Mouse (Mus musculus) neural tube, embryonic 10.5 days (tissue): ENCODE results near the gene Pcsk6.
"Not testable (repeated sequence)": the region's sequence is repeated elsewhere in the genome, so short reads cannot be mapped to it uniquely, and the experiment has no call there.

Experiments used
- DNase-seq: peaks from one replicate; pipeline ENCODE4 v3.0.0-alpha.2; 2017; ENCODE audit warnings: low spot score; ENCODE audit errors: extremely low spot score

The Pcsk6 gene

DNA sequence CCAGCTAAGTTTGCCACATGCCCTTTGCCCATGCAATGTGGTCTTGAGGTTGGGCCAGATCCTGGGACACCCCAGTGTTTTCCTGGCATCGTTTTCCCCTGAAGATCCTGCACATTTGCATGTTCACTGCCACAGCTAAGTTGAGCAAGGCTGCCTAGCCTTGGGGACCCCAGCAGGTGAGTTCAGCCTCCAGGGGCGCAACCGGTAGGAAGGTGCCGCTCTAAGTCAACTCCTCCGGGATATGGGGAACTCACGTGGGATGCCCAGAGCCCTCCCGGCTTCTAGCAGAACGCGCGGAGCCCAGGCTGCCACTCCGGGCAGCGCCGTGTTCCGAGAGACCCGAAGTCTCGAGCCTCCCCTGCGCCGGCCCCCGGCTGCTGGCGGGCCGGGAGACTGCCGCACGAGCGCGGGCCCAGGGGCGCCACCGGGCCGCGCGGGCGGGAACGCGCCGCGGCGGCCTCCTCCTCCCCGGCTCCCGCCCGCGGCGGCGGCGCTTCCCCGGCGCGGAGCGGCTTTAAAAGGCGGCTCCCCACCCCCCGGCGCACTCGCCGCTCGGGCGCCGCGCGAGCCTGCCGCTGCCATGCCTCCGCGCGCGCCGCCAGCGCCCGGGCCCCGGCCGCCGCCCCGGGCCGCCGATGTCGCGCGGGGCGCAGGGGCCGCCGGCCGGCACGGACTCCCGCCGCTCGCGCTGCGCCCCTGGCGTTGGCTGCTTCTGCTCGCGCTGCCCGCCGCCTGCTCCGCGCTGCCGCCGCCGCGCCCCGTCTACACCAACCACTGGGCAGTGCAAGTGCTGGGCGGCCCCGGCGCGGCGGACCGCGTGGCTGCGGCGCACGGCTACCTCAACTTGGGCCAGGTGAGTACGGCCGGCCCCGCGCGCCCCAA, at the start of gene Pcsk6:
Gene Pcsk6, plus strand, starts transcription at position 144 of the 882 bp plus-strand sequence.
- peak; percentile 68 for DNase-seq

DNA sequence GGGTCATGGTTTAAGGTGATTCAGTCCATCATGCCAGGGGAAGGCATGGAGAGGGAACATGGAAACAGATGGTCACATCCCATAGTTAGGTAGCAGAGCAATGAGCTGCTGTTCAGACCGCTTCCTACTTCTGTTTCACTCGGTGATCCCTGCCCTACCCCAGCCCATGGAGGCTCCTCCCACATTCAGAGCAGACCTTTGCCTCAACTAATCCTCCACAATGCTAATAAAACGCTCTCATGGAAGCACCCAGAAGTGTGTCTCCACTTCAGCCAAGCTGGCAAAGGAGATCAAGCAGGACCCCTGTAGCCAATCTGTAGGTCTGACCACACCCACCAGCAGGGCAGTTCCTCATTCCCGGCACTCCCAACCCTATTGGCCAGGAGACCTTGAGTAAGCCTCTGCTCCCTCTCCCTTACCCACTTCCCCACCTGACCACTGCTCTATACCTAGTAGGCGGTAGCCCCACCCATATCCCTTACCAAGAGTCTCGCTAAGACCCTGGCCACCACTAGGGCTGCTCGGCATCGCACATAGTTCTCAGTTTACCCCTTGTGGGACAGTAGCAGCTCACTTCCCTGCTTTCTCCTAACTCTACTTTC, 47.8 kb upstream of the Pcsk6 start:
- DNase-seq: no peak

DNA sequence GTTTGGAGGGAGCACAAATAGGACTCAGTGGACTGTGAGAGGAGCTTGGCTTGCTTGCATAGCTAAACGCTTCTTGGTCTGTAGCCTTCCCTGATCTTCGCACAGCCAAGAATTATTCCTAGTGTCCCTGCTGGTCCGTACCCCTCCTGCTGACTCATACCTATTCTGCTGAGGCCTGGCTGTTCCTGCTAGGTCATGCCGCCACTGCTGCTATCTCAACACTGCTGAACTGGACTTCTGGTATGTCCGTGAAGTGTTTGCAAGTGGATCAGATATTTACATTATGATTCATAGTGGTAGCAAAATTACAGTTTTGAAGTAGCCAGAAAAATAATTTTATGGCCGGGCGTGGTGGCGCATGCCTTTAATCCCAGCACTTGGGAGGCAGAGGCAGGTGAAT, 44.0 kb upstream of the Pcsk6 start:
- no peak for DNase-seq

DNA sequence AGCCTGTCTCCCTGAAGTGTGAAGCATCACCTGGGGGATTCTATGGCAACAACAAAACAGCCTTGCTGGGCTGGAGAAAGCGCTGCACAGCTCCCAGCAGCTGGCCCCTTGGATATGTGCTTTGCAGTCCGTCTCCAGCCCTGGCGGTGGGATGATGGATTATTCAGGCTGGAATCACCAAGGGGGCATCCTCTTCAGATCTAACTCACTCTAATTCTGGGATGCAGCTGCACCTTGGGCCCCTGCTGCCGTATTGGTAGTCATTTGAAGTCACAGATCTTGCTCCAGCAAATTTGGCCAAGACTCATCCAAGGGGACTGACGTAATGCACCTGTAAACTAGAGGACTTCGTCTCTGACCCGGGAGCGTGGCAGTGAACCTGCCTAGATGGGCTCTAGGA, 41.1 kb upstream of the Pcsk6 start:
- no peak for DNase-seq

DNA sequence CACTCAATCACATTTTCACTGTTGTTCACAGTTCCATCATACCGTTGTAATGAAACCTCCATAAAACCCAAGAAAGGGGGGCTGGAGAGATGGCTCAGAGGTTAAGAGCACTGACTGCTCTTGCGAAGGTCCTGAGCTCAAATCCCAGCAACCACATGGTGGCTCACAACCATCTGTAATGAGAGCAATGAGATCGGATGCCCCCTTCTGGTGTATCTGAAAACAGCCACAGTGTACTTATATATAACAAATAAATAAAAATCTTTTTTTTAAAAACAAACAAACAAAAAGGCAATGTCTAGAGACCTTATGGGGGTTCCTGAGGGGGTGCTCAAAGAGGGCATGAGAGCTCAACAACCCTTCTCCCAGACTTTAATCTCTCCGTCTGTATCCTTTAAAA, 39.6 kb upstream of the Pcsk6 start:
- not testable (repeated sequence) for DNase-seq

DNA sequence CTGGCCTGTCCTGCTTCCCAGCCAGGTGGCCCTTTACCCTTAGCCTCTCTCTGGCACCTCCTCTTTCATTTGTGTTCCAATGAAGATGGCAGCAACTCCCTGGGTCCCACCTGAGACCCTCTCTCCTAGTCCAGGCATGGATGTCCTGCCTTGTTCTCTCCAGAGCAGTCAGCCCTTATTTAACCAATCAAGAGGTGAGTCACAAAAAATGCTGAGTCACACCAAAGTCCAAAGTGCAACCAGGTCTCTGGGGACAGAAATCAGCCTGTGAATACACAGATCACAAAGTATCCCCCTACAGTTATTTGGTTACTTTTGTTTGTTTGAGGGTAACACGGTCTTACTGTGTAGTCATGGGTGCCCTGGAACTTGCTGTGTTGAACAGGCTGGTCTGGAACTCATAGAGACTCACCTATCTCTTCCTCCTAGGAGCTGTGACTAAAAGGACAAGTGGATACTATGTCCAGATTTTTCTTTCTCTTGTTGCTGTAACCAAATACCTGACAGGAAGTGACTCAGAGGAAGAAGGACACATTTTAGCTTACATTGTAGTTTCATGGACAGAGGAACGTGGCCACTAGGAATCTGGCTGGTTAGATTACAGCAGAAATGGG, 38.9 kb upstream of the Pcsk6 start:
- DNase-seq: no peak

DNA sequence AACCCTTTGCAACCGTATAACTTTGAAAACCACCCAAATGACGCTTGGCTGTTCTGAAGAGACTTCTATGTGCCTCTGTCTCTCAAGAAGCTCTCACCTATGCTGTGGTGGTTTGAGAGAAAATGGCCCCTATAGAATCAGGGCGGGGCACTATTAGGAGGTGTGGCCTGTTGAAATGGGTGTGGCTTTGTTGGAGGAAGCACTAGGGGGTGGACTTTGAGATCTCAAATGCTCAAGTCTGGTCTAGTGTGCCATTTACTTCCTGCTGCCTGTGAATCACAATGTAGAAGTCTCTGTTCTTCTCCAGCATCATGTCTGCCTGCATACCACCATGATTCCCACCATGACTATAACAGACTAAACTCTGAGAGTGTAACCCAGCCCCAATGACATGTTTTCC, 21.8 kb upstream of the Pcsk6 start:
- DNase-seq: no peak

DNA sequence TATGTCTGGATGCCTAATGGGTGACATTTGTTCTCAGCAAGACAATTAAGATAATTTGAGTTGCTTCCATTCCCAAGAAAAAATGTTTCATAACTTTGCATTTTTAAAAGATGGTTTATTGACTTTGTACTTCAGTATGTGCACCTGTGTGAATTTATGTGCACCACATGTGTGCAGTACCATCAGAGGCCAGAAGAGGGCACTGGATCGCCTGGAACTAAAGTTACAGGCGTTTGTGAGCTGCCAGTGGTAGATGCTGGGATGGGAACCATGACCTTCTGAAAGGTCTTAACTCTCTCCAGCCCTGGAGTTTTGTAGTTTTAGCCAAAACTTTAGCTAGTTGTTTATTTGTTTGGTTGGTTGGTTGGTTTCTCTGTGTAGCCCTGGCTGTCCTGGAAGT, 18.3 kb upstream of the Pcsk6 start:
- DNase-seq: no peak

DNA sequence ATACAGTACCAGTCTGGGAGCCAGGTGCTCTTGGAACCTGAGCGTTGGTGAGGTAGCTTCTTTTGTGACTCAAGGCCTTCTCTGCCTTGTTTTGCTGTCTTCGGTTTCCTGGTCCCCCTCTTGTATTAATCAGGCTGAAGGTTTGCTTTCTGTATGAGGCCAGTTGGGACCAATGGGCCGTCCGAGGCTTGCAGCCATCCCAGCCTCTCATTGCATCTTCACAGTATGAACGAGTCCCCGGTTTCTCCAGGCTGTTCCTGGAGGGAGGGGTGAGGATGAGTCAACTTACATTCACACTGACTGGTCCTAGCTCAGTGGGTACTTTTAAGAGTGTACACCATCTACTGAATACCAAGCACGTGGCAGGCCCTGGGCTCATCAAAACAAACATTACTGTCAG, 553 bp upstream of the Pcsk6 start:
- DNase-seq: no peak

DNA sequence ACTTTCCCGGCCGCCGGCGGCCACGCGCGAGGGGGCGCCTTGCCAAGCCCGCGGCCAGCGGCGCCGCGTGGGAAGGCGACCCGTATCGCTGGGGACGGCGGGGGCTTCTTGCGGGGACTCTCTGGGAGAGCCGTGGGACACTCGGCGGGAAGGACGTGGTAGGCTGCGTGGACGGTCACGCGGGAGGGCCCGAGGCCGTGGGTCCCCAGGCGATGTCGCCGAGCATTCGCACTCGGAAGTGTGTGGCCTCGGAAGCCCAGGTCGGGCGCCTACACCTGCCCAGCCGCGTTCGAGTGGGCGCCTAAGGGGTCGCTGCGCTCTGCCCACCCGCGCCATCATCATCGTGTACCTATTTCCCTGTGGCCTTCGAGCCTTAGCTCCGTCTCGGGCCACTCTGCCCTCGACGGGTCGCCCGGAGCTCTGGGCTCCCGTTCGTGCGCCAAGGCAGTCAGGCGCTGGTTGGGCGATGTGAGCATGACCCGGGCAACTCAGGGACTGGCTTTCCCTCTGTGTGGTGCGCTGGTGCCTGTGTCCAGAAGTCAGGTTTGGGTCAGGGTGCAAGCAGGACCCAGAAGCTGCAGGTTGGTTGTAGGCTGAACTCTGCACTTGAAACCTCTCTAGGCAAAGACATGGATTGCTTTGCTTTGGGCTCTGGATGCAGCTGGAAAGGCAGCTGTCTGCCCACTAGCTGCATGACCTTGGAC, 1.1 kb downstream of the Pcsk6 start:
- DNase-seq: peak; percentile 42

DNA sequence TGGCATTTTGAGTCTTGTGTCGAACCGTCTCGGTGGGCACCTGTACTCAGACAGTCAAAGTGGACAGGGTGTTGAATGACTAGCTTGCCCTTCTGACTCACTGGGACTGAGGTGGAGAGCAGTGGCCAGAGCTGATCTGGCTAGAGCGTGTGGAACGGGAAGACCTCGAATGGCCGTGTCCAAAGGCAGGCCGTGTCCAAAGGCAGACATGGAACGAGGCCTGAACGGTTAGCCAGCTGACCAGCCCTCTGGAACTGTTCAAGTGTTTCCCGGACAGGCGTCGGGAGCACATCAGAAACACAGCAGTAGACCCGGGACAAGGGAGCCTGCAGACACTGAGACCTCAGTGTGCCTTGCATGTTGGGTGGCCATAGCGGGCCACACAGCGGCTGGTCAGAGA, 7.6 kb downstream of the Pcsk6 start:
- no peak for DNase-seq

DNA sequence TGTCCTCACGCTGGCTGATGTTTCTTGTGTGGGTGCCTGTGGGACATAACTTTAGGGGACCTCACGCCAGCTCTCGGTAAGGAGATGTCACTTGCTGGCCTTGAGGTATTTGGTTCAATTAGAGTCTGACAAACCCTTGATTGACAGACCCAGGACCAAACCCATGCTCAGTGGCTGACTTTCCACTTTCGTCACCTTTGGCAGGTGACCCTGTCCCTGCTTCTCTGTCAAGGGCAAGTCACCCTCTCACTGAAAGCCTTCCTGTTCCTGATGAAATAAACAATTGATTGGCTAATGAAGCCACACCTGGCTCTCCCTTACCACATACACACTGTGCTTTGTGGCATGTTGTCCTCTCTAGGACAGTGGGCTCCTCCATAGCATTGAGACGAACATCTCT, 8.3 kb downstream of the Pcsk6 start:
- no peak for DNase-seq

DNA sequence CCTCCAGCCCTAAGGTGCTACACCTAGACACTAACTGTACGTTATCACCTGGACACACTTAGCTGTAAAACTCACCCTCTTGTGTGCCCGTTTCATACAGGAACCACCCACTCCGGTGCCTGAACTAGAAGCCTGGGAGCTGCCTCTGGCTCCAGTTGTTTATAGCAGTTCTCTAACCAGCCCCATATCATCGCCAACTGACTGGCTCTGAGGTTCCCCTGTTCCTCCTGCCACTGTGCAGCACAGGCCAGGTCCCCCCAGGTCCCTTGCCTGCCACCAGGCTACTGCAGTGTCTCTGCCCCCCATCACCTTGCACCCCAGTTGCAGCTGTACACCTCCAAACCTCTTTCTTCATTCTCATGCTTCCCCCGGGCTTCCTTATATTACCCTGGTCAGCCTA, 8.7 kb downstream of the Pcsk6 start:
- DNase-seq: no peak

DNA sequence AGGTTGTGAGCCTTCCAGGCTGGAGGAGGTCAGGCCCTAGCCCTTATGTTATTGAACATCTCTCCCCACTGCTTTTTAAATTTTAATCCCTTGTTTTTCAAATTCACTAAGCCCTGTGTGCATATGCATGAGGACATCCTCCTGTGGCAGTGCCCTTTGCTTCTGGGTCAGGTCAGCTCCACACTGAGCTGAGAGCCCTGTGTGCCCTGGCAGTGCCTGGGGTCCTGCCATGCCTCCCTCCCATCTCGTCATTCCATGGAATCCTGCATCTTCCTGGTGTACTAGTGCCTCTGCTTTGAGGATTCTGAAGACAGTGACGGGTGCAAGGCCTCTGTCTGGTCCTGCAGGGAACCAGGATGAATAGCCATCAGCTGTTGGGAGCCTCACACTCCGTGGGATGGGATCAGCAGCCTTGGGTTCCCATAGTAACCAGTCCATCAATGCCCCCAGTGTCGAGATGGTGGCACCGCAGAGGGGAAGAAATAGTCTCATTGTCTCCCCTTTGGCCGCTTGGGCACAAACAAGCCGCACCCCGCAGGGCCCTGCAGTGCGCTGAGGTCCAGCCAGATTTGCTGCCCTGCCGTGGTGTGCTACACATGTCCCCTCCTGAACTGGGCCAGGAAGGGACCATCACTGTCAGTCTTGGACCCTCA, 9.5 kb downstream of the Pcsk6 start:
- peak; percentile 29 for DNase-seq

DNA sequence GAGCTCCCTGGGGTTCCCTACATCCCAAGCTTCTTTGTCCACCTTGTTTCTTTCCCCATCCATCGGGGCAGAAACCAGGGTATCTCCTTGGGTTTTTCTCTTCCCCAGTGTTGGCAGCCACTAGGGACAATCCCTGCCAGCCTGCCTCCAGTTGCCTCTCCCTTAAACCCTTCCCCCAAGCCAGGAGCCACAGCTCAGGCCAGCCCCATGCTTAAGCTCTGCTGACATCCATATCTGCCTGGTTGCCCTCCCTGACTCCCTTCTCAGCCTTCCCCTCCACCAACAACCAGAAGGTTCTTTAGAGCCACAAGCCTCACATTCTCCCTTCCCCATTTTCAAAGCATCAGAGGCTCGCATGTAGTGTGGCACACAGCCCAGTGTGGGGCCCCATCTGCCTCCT, 10.3 kb downstream of the Pcsk6 start:
- no peak for DNase-seq

DNA sequence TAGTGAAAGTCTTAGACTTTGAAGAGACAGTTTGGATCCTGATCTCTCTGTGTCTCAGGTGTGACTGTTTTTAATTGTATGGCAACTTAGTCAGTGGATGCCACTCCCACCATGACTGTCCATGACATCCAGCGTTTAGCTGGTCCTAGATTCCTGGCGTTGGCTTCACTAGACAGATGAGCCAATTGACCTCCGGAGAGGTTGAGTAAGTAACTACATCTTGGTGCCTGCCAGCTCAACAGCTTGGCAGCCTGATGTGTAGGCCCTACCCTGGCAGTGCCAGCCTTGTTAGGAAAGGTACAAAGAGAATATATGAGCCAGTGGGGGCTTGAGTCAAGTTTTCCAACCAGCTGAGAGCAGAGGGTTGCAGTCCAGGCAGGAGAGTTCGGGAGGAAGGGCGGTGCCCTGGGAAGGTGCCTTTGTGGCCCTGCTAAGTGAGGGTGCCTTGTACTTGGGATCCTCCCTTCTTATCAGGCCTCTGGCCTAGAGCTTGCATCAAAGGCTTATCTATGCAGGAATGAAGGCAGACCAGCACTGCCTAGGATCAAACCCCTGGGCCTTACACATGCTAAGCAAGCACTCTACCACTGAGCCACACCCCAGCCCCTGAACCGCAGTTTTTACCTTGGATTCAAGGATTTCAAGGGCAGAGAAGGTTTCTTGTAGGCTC, 11.8 kb downstream of the Pcsk6 start:
- no peak for DNase-seq

DNA sequence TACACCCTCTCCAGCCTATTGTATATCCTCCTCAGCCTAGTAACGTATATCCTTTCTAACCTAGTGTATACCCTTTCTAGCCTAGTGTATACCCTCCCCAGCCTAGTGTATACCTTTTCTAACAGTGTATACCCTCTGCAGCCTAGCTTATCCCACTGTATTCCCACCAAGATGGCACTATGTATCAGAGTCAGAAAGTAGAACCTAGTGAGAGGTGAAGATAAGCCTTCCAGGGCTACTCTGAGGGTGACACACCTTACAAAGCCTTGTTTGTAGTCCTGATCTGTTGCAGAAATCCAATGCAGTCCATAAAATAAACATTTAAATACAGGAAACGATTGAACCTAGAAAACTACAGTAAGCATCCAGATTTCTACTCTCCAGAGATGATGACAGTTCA, 12.4 kb downstream of the Pcsk6 start:
- DNase-seq: no peak

DNA sequence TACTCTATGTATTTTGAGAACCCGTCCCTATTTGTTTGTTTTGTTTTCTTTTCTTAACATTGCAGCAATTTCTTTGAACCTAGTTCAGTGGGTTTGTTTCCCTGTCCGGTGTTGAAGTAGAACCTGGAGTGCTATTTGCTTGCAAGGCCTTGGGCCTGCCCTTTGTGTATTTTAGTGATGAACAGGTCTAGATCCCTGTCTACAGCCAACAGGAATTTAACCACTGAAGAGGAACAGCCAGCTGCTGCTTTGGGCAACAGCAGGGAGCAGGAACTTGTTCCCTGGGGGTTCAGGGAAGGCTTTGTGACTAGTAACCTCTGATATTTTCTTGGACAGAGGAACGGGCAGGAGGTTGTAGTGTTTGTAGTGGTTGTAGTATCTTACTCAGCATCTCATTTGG, 15.1 kb downstream of the Pcsk6 start:
- DNase-seq: no peak

DNA sequence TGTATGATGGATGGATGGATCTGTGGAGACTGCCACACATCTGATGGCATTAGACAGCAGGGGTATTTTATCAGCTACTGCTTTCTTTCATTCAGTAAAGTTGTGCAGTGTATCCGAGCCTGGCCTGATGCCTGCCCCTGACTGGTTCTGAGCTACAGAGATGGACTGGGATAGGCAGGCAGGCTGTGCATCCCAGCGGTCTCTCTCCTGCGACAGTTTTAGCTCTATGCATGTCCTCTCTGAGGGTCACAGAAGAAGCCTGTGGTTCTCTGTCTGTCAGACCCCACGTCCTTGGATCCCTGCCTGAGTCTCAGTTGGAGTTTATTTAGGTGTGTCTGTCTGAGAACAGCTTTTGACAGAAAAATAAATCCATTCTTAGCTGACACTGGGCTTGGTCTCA, 16.7 kb downstream of the Pcsk6 start:
- no peak for DNase-seq

DNA sequence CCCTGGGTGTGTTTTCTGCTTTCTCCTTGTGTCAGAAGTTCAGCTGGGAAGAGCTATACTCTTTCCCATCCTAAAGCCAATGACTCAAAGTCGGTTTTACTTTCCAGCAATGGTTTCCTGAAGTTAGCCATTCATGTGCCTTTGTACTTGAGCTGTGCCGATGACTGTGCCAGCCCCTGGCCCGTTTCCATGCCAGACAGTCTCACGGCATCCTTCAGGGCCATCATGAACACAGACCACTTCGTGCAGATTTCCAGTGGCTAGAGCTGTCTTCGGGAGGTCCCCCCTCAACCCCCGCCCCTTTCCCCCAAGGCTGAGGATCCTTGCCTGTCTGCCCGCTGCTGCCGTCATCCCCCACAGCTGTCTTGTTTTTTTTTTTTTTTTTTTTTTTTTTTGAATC, 17.8 kb downstream of the Pcsk6 start:
- no peak for DNase-seq
